Mouse (Mus musculus) hindbrain, embryonic 14.5 days (tissue): ENCODE results near the gene Gabre. TPM values are rescaled to one million over a fixed set of nuclear protein-coding genes. Genes with fewer than 3 reads are reported as not detected.

Experiments used
- ATAC-seq: fragments of 200-750 bp; cut with Nextera tagmentation; 2 replicates; pipeline ENCODE4 v1.8.0; 2017; ENCODE audit warnings: moderate number of reproducible peaks, mild to moderate bottlenecking, moderate TSS enrichment, moderate library complexity; ENCODE audit not compliant: low FRiP score
- DNase-seq: peaks from one replicate; pipeline ENCODE4 v3.0.0-alpha.2; 2015; ENCODE audit warnings: low spot score
- H3K27ac ChIP-seq: fragments of 300-500 bp; sonication (generic); 2 replicates; pipeline ENCODE4 v1.5.1; 2014; ENCODE audit warnings: mild to moderate bottlenecking, moderate library complexity
- H3K27me3 ChIP-seq: fragments of 300-500 bp; sonication (generic); 2 replicates; pipeline ENCODE4 v1.6.1; 2014; ENCODE audit warnings: mild to moderate bottlenecking, low read length, mixed read lengths; ENCODE audit not compliant: control insufficient read depth, insufficient read depth
- H3K36me3 ChIP-seq: fragments of 300-500 bp; sonication (generic); replicated peaks from 2 replicates; pipeline ENCODE4 v1.6.1; 2014; ENCODE audit not compliant: control insufficient read depth, insufficient read depth
- H3K4me1 ChIP-seq: fragments of 300-500 bp; sonication (generic); replicated peaks from 2 replicates; pipeline ENCODE4 v1.6.1; 2014; ENCODE audit warnings: antibody characterized with exemption, low read length, mixed read lengths; ENCODE audit not compliant: control insufficient read depth, insufficient read depth
- H3K4me2 ChIP-seq: fragments of 300-500 bp; sonication (generic); replicated peaks from 2 replicates; pipeline ENCODE4 v1.6.1; 2014; ENCODE audit warnings: mild to moderate bottlenecking, moderate library complexity
- H3K4me3 ChIP-seq: fragments of 300-500 bp; sonication (generic); replicated peaks from 2 replicates; pipeline ENCODE4 v1.5.1; 2014; ENCODE audit warnings: mild to moderate bottlenecking, low read length
- H3K9ac ChIP-seq: fragments of 300-500 bp; sonication (generic); 2 replicates; pipeline ENCODE4 v1.6.1; 2014
- H3K9me3 ChIP-seq: fragments of 300-500 bp; sonication (generic); 2 replicates; pipeline ENCODE4 v1.6.1; 2016; ENCODE audit warnings: low read length; ENCODE audit not compliant: control insufficient read depth
- WGBS: fragments of 180-500 bp; shearing (Covaris S2); extraction: QIAGEN DNeasy Blood & Tissue Kit; methylation state at CpG from one replicate; pipeline ENCODE4 v1.1.7; 2014; 5-methylcytosine and 5-hydroxymethylcytosine counted together
- microRNA counts: library from miRNA; unstranded; fragments of <30 nt; microRNA quantifications from one replicate; lab custom pipeline; 2016
- microRNA-seq: library from miRNA; unstranded; fragments of <30 nt; microRNA quantifications from one replicate; pipeline ENCODE4, GENCODE M21; 2016
- polyA plus RNA-seq: library from polyadenylated mRNA; unstranded; fragments of >200 nt; fragmentation: Nextera tagmentation; extraction: Ambion mirVana; gene quantifications from 2 replicates; pipeline ENCODE4 v1.2.1, GENCODE M21; 2014

The Gabre gene
- 0.67 and 0.92 TPM in 2 replicates for polyA plus RNA-seq

- Histone ChIP-seq H3K27me3 (no peaks in the 10 kb centered on the region), H3K4me1 (no peaks in the 10 kb centered on the region), H3K4me3 (peak within 1 kb of the TSS; percentile 39), H3K9me3 (no peaks in the 10 kb centered on the region), H3K36me3 (no peaks in the 10 kb centered on the region), H3K27ac (no peak within 1 kb of the TSS), H3K9ac (peak within 1 kb of the TSS; percentile 34; the same call in 1 of the 2 replicates), H3K4me2 (peak within 1 kb of the TSS; percentile 67)
- 21% methylated on average over 30 of the region's 36 CpGs for whole genome bisulfite sequencing
- ATAC-seq (peak; percentile 82), DNase-seq (peak; percentile 27)
These were observed at the start of gene Gabre for GRCm38 (mm10) chrX:72274659-72275371. Gene Gabre, minus strand, starts transcription at chrX:72274803.

GRCm38 (mm10) chrX:72297812-72298211 lies 23.2 kb upstream of the Gabre start:
- Histone ChIP-seq H3K4me3 (no peak overlapping the region), H3K9me3 (no peaks in the 10 kb centered on the region), H3K4me1 (no peaks in the 10 kb centered on the region), H3K36me3 (no peaks in the 10 kb centered on the region), H3K4me2 (no peak overlapping the region), H3K27me3 (no peaks in the 10 kb centered on the region), H3K27ac (no peak overlapping the region), H3K9ac (no peak overlapping the region)
- ATAC-seq (no peak), DNase-seq (no peak)
- whole genome bisulfite sequencing, result 87% methylated on average over 2 of the region's 2 CpGs

GRCm38 (mm10) chrX:72275372-72275663 lies 715 bp upstream of the Gabre start:
- Histone ChIP-seq H3K4me2 (peak overlapping the region; percentile 67), H3K9ac (no peak overlapping the region), H3K27ac (no peak overlapping the region), H3K9me3 (no peaks in the 10 kb centered on the region), H3K36me3 (no peaks in the 10 kb centered on the region), H3K27me3 (no peaks in the 10 kb centered on the region), H3K4me3 (0 out of 2 replicates have a peak overlapping the region, but pooled peaks have one; percentile 39), H3K4me1 (no peaks in the 10 kb centered on the region)
- no peak for DNase-seq
- ATAC-seq, result no peak
- WGBS, result 75% methylated on average over 1 of the region's 1 CpGs

GRCm38 (mm10) chrX:72273966-72274658 lies 491 bp downstream of the Gabre start:
- Histone ChIP-seq H3K27me3 (no peaks in the 10 kb centered on the region), H3K27ac (no peak overlapping the region), H3K4me3 (peak overlapping the region; percentile 39), H3K4me2 (peak overlapping the region; percentile 67), H3K4me1 (no peaks in the 10 kb centered on the region), H3K9ac (0 out of 2 replicates have a peak overlapping the region, but pooled peaks have one; percentile 34), H3K36me3 (no peaks in the 10 kb centered on the region), H3K9me3 (no peaks in the 10 kb centered on the region)
- DNase-seq, result no peak
- 30% methylated on average over 24 of the region's 27 CpGs for WGBS
- peak; percentile 54; the same call in 1 of the 2 replicates for ATAC-seq

GRCm38 (mm10) chrX:72270637-72271036 lies 4.0 kb downstream of the Gabre start:
- H3K9ac ChIP-seq, result no peak overlapping the region
- no peak overlapping the region for H3K4me2 ChIP-seq
- H3K27ac ChIP-seq, result no peak overlapping the region
- H3K4me3 ChIP-seq, result no peak overlapping the region
- ATAC-seq, result no peak
- no peak for DNase-seq
- H3K27me3 ChIP-seq, result no peaks in the 10 kb centered on the region
- 87% methylated on average over 10 of the region's 11 CpGs for WGBS
- H3K4me1 ChIP-seq, result no peaks in the 10 kb centered on the region
- H3K36me3 ChIP-seq, result no peaks in the 10 kb centered on the region
- H3K9me3 ChIP-seq, result no peaks in the 10 kb centered on the region

- no peak within 1 kb of the TSS for H3K27ac ChIP-seq
- no peaks in the 10 kb centered on the region for H3K36me3 ChIP-seq
- no peak within 1 kb of the TSS for H3K4me3 ChIP-seq
- H3K27me3 ChIP-seq, result no peaks in the 10 kb centered on the region
- WGBS, result 77% methylated on average over 2 of the region's 2 CpGs
- H3K9me3 ChIP-seq, result no peaks in the 10 kb centered on the region
- H3K4me1 ChIP-seq, result no peaks in the 10 kb centered on the region
- H3K4me2 ChIP-seq, result no peak within 1 kb of the TSS
- no peak for ATAC-seq
- H3K9ac ChIP-seq, result no peak within 1 kb of the TSS
- no peak for DNase-seq
These were observed 52.9 kb downstream of the Gabre start, which contains the start of gene Magea4 for GRCm38 (mm10) chrX:72221717-72222116. Gene Magea4, plus strand, starts transcription at chrX:72222017.

MicroRNA genes within 50 kb of the gene (microRNA counts, 519-probe panel; counts per million panel counts)
- microRNA mmu-miR-224 (lab: Ali Mortazavi, UCI), result not detected
- not detected for microRNA mmu-miR-452 (lab: Ali Mortazavi, UCI)

Small RNA genes within 50 kb of the gene (microRNA-seq; reads per million reads assigned to microRNA genes)
- gene Mir224, result 54.1 reads per million, percentile 45 among the genes with 10 or more reads in this experiment
- gene Mir452, result 14.4 reads per million, percentile 33 among the genes with 10 or more reads in this experiment

Other genes starting within 250 kb of the Gabre start
- not detected in 2 replicates for gene Magea4, start 52.8 kb downstream of the Gabre start, polyA plus RNA-seq
- gene Magea10, start 112.1 kb upstream of the Gabre start, polyA plus RNA-seq, result not detected in 2 replicates